Mouse (Mus musculus) ovary, postnatal 10 days (tissue): ENCODE measurements around the gene Mrap2.
A peak's percentile ranks its signal among the peaks of the same experiment; 100 is the strongest.
"Not testable (repeated sequence)": the region's sequence is repeated elsewhere in the genome, so short reads cannot be mapped to it uniquely, and the experiment has no call there.

Experiments
- DNase-seq: peaks from one replicate; pipeline ENCODE4 v3.0.0; 2022; ENCODE audit warnings: low spot score

Gene Mrap2

DNA sequence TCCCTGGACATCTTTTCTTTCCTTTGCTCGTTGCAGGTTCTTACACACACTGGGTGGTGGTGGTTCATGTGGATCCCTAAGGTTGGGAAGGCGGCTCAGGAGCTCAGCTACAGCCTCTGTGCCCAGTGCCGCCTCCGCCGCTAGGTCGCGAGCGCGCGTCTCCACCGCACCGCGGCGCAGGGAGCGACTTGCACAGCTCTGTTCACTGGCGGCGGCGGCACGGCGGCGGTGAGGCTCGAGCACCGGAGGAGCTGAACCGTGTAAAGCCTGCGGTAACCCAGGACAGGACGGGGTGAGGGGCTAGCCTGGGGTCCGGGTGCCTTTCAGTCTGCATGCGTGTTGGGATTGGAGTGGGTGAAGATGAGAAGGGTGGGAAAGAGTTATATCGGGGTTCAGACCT is at the start of gene Mrap2:
TSS of gene Mrap2 (plus strand) at position 201 of the 400 bp plus-strand sequence.
- DNase-seq = peak; percentile 34

DNA sequence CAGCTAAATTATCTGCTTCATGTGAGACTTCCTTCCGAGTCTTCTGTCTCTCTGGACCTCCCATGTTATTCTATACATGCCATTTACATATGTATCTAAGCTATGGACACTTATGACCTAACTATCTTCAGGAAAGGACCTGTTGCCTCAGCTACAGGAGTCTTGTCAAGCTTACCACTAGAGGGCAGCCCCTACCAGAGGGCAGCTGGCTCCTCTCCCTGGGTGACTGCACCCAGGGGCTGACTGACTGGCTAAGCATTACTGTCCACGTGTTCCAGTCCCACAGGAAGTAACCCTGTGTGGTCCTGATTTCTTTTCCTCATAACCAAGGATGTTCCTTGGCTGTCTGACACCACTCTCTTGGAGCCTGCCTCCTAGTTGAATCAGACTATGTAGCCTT is 46.1 kb upstream of the Mrap2 start:
- DNase-seq = no peak

DNA sequence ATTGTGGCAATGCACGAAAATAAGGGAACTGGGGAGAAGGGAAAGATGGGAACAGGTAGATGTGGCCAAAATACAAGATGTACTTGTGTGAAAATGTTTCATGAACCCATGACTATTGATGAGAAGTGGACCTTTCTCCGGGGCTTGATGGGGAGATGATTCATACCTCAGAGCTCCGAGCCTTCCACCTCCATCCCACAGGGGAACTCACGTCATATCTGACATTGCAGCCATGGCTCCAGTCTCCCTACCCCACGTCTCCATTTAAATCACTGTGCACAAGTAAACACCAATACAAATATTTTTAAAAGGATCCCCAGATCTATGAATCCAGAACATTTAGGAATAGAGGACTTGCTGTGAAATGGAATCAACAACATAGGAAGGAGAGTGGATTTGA is 29.1 kb upstream of the Mrap2 start:
- no peak for DNase-seq

DNA sequence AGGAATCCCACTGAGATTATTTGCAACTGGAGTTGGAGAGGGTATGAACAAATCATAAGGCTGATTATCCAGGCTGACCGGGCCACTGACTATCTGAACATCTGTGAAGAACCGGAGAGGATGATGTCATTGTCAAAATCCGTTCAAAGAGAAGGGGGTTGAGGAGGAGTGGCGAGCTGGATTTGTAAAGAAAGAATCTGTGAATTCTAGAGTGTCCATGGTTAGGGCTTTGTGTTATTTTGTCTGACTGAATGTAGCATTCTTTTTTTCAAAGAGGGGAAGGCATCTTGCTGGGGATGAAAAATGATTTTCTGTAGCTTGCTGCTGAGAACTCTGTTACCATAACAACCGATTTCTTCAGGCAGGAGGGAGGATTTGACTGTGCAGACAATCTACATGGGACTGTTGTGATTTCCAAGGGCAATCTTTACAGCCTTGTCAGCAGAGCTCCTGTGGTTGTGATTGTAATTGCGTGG is 28.6 kb upstream of the Mrap2 start:
- DNase-seq = no peak

DNA sequence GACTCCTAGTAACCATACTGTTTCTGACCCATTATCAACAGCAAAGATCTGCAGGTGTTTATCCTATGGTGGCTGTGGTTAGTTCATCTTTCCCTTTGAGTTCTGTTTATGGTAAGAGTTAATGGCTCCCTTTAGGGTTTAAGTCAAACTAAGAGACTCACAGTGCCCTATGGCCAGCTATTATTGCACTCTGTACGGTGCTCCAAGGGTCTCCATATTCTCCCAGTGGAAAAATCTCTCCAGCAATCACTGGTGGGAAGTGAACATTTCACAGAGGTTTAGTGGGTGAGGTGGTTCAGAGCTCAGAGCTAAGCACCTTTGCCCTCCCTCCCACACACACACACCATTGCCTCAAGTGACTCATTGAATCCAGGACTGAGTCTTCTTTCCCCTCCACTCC is 28.1 kb upstream of the Mrap2 start:
- no peak for DNase-seq

DNA sequence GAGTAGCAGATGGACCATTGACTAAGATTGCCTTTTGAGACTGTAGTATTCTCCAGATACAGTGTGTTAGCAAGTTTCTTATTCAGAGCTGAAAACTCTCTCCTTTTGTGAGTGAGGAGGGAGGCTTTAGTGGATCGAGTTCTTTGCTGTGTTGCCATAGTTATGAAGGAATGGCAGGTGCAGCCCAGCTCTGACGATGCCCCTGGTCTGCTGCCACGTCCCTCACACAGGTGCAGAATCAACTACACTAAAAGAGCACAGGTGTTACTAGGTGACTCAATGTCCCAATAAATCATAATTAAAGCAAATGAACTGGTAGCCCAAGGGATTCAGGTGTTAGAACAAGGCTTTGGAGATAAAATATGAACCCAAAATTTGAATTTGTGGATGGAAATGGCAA is 25.1 kb upstream of the Mrap2 start:
- DNase-seq = no peak

DNA sequence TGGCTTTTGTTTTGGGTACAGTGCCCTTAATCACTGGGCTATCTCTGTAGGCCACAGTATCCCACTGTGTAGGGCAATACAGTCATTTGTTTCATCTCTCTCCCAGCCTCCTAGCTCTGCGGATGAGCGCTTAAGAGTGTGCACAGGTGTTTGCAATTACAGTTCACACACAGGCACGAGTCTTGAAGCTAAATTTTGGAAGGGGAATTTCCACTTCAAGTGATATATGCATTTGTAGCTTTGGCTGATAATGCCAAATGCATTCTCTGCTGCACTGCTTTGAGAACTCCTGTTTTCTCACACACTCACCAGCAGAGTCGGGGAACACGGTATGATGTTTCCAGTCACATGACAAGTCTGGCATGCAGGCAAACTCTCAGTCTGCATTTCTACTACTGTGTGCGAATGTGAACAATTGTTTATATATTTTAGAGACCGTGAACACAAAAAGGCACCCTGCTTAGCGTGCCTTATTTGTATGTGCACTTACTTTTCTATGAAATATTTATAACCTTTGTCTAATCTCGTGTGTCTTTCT is 22.1 kb upstream of the Mrap2 start:
- no peak for DNase-seq

DNA sequence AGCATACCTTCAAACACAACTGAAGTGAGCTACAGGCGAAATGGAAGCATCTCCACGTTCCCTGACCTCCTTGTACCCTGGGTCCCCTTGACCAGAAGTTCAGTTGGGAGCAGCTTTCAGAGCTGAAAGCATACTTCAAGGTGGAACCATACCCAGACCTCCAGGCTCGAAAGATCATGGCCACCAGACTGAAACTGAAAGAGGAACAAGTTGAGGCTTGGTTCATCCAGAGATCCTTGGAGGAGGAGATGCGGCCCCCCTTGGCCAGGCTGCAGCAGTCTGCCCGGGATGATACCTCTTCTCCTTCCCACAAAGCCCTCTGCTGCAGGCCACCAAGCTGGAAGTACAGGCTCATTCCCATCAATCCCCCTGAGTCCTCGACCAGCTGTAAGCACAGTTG is 17.1 kb upstream of the Mrap2 start:
- DNase-seq = not testable (repeated sequence)

DNA sequence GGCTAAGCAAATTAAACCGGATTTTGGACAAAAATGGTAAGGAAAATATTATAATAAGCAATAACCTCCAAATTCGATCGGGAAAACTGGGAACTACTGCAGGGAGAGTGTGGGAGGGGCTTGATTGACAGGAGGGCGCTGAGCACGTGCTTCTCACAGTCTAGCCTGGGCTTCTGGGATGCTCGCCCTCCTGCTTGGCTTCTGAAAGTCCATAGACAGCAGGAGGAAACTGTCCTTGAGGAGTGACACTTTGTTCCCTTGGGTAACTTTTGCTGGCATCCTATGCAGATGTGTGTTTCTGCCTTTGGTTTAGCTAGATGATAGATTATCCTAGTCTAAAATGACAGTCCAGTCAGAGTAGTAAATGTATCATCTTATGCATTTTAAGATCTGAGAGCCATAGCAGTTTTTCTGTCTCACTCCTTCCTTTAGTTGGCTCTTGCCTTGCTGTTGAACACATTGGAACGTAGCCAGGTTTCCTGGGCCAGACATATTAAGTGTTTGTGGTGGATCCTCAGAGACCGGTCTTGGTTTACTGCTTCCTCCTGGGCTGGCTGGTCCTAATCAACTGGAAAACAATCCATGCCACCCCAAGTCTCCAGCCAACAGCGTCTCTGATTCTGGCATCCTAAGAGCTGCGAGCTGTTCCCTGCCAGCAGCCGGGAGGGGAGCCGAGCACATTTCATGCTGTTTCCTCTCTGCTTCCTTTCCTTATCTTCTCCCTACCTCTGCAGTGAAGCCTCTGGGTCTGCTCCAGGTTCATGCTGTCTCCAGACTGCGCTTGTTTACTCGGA is 8.1 kb upstream of the Mrap2 start:
- DNase-seq = no peak

DNA sequence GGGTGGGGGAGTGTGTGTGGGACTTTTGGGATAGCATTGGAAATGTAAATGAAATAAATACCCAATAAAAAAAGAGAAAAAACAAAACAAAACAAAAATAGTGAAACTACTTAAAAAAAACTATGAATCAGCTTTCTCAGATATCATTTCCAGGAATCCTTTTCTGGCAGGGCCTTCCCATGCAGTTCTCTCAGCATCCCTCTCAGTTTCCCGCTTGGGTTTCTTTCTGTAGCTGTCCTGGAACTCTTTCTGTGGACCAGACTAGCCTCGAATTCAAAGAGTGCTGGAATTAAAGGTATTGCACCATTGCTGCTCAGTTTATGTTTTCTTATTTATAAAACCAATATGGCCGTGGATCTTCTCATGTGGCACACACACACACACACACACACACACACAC is 1.0 kb upstream of the Mrap2 start:
- DNase-seq = no peak

DNA sequence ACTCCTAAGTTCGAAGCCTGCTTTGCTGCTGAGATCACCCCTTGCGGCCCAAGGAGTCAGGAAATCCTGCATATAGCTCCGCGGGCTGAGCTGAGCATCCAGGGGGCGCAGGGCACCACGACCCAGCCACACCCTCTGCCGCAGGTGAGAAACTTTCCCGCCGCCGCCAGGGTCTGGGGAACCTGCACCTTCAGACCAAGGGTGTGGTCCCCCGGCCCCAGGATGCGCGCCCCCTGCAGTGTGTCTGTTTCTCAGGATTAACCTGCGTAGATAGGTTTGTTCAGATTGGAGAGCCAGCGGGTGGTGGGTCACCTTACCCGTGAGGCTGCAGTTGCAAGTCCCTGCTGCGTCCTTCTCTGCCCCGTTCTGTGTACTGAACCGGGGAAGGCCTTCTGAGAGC is 426 bp downstream of the Mrap2 start:
- no peak for DNase-seq

DNA sequence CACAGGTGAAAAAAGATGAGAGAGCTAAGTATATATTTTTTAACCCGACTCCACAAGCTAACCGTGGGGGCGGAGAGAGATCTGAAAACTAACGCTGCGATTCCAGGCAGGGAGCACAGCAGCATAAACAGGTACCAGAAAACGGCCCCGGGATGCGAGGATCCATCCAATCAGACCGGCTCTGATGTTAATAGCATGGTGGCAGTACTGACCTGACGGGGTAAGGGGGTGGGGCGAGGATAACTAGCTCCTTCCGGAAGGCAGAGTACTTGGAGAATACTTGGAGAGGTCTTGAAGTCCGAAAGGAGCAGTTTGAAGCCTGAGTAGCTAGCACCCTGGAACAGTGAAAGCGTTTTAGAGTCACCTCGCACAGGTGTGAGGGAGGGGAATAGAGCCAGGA is 1.1 kb downstream of the Mrap2 start:
- no peak for DNase-seq

DNA sequence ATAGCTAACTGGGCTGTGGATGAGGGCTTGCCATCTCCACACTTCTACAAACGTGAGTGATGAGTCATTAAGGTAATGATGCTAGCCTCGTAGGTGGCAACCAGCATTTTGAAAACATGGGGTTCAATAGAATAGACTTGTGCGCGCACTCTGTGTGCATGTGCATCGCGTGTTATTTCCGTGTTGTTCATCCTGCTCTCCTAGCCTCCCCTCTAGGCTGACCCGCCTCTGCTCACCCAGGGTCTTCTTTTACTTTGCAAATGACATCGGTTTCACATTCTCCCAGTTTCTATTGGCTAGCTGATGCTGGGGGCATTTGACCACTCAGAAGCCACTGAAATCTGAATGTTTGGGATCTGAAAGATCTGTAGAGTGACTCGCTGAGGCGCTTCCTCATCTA is 1.6 kb downstream of the Mrap2 start:
- DNase-seq = no peak

DNA sequence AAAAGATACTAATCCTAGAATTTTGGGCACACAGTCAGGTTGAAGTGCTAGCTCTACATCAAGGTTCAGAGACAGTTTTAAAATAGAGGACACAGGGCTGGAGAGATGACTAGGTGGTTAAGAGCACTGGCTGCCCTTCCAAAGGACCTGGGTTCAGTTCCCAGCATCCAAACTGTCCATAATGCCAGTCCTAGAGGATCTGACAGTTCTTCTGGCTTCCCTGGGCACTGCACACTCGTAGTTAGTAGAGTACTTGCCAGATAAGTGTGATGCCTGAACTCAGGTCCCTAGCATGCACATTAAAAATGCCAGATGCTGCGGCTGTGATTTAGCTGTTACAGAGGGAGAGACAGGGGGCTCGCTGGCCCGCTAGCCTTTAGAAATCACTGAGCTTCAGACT is 2.3 kb downstream of the Mrap2 start:
- no peak for DNase-seq

DNA sequence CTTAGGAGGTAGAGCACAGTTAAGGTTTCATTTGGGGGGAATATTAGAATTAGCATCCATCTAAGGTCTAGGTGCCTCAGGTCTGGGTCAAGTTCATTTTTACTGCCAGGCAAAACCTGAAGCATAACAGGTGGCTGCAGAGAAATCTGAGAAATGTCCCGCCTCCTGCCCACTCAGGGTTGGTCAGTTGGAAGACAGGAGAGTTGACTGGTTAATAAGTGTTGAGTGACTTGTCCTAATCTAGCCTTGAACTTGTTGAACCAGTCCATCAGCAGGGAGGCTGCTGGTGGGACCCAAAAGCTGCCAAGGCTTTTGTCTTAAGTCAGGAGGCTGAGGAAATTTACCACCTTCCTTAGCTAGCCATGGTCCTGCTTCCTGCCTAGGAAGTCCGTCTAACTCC is 3.8 kb downstream of the Mrap2 start:
- no peak for DNase-seq

DNA sequence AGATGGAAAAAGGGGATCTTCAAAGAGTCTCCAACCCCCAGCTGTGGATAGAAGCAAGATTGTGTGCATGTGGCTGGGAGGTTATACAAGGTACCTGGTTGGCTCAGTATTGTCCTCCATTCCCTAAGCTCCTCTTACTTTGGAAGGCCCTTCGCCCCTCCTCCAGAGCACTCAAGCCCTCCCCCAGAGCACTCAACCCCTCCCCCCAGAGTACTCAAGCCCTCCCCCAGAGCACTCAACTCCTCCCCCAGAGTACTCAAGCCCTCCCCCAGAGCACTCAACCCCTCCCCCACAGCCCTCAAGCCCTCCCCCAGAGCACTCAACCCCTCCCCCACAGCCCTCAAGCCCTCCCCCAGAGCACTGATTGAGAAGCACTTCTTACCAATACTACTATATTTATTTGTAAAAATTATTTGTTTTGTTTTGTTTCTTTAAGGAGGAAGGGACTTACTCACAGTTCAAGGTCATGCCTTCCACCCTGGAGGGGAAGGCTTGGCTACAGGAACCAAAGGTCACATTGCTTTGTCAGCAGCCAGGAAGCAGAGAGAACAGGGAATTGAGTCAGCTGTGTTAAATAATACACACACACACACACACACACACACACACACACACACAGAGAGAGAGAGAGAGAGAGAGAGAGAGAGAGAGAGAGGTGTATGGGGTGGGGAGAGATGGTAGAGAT is 8.7 kb downstream of the Mrap2 start:
- DNase-seq = no peak

DNA sequence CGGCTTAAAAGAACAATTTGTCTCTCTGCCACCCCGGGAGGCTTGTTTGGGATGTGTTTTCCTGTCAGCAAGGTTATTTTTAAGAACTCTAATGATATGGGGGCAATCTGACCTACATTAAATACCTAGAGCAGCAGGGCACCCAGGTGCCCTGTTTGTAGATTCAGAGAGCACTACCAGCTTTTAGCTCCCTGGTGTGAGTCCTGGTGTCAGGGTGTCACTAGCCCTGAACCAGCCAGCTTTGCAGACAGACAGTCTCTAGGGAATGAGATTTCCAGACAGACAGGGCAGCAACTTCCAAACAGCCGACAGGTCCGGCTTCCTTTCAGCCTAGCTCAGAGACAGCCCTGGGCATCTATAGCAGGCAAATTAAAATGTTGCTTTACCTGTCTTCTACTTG is 18.5 kb downstream of the Mrap2 start:
- DNase-seq = no peak

DNA sequence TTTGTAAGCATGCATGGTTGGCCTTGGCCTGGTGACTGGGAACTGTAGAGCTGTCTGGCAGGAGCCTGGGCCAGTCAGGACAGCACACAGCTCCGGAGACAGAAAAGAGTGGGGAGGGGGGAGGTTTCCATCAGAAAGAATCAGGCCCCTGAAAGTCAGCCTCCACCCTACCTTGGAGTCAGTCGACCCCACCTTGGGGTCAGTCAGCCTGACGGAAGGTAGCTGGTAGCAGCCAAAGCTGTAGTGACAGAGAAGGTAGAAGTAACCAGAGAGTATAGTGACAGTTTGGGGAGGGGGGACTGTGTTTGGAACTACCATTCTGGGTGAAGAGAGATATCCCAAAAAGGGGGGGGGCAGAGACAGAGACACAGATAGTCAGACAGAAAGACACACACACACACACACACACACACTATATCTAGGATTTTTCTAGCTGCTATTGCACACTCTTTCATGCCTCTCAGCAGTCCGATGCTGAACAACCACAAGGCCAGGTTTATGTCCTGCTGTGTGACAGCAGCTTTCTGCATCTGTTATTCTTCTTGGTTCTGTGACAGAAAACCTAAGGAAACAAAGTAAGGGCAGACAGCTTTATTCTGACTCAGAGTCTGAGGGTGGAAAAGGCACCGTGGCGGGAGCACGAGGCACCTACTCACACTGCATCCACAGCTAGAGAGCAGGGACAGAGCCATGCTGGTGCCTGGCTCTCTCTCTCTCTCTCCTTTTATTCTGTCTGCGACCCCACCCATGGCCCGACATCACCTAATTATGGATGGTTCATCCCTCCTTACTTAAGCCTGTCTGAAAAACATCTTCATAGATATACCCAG is 23.1 kb downstream of the Mrap2 start:
- DNase-seq = no peak

DNA sequence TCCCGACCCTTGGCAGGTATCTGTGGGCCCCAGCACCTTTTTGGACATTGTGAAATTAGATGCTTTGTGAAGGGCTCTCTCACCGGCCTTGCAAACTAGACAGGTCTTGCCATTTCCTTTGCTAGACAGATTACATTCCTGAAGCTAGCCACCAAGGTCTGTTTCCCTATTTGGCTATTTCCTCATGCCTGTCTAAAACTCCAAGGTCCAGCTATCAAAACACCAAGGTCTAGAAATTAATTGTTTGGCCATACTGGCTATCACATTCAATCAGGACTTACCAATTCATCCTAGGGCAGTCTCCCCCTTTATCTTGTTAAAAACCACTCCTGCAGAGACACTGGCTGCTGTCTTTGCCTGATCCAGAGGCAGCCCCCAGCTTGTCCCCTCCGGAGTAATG is 23.9 kb downstream of the Mrap2 start:
- no peak for DNase-seq

DNA sequence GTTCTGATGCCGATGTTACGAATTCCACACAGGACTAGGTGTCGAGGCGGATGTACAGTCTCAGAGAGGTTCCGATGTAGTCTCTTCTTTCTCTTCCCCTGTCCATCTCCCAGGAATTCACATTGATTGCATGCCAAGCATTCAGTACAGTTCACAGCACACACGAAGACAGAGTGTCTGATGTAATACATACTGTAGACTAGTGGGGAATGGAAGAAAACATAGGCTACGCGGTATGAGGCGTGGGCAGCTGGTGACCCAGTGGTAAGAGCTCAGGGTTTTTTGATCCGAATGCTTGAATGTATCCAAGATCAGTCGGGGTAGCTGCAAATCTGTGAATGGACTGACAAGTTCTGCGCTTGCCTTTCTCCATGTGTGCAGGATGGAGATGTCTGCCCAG is 25.0 kb downstream of the Mrap2 start:
- DNase-seq = no peak

DNA sequence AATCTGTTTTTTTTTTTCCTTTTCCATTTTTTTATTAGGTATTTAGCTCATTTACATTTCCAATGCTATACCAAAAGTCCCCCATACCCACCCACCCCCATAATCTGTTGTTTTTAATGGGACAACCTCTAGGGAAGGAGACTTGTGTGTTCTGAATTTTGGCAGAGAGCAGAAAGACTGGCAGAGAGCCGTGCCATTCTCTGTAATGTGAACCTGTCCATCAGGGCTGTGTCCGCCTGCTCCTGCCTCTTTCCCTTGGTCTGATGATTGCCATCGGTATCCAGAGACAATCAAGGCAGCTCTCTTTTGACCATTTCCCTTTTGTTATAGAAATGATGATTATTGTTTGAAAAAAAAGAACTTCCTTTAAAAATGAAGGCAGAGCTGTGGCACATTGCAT is 26.8 kb downstream of the Mrap2 start:
- no peak for DNase-seq

DNA sequence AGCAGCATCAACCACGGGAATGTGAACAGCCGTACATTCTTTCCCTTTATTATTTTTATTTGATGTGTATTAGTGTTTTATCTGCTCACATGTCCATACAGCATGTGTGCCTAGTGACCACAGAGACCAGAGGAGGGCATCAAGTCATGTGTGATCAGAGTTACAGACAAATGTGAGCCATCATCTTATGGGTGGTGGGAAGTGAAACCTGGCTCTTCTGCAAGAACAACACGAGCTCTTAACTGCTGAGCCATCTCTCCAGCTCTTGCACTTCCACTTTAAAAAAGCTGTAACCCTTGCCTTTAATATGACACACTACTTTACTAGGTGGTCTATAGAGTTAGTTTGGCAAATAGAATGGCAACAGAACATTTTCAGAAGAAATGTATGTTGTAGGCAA is 27.4 kb downstream of the Mrap2 start:
- DNase-seq = no peak

DNA sequence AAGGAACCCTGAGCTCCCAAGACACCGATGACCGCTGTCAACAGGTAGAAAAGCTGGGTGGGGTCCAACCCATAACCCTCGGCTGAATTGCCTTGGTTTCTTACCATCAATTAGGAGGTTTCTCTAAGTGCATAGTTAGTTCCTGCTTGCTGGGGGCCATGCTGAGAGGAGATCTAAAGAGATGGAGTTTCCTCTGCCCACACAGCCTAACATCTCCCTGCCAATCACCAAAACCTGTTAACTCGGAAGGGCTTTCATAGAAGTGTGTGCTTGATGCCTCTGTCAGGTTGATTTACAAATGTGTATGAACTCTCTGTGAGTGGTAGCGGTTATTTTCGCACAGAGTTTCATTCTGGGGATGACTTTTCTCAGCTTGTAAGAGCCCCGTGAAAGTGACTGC is 34.4 kb downstream of the Mrap2 start:
- no peak for DNase-seq
